Mouse (Mus musculus) thymus, postnatal 25 days (tissue): ENCODE results near the gene Csad.
"Not testable (repeated sequence)": the region's sequence is repeated elsewhere in the genome, so short reads cannot be mapped to it uniquely, and the experiment has no call there.

ENCODE experiments used
- DNase-seq: peaks from one replicate; pipeline ENCODE4 v3.0.0; 2022

Gene Csad

DNA sequence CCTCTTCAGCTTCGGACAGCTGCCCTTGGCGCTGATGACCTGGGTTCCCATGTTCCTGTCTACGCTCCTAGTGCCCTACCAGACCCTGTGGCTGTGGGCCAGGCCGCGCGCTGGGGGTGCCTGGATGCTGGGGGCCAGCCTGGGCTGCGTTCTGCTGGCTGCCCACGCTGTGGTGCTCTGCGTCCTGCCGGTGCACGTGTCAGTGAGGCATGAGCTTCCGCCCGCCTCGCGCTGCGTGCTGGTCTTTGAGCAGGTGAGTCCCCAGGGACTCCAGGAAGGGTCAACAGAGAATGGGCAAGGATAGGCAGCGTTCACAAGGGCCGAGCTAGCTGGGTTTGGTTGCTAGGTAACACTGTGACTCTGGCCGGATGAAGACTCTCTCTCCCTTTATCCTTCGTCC is 47.7 kb downstream of the Csad start:
- no peak for DNase-seq

DNA sequence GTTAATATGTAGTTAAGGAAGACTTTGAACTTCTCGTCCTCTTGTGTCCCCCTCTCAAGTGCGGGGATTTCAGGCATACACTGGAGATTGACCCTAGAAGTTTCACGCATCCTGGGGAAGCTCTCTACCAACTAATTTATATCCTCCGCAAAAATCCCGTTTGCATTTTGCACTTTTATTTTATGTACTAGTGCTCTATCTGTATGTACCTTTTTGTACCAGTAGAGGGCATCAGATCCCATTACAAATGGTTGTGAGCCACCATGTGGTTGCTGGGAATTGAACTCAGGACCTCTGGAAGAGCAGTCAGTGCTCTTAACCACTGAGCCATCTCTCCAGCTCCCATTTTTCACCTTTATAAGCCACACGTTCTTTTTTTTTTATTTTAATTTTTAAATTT is 49.5 kb downstream of the Csad start:
- not testable (repeated sequence) for DNase-seq

DNA sequence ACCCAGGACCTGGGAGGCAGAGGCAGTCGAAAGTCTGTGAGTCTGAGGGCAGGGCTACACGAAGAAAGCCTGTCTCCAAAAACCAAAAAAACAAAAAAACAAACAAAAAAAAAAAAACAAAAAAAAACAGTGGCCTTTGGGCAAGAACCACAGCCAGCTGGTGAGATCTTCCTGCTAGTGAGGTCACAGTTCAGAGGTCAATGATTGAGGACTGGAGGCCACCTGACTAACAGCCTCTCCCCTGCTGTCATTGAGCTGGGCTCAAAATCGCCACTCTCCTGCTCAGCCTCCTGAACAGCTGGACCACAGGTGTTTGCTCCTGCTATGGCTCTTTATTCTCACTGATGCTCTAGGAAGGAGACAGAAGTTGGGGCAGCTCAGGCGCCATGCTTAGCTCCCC is 51.9 kb downstream of the Csad start:
- no peak for DNase-seq

DNA sequence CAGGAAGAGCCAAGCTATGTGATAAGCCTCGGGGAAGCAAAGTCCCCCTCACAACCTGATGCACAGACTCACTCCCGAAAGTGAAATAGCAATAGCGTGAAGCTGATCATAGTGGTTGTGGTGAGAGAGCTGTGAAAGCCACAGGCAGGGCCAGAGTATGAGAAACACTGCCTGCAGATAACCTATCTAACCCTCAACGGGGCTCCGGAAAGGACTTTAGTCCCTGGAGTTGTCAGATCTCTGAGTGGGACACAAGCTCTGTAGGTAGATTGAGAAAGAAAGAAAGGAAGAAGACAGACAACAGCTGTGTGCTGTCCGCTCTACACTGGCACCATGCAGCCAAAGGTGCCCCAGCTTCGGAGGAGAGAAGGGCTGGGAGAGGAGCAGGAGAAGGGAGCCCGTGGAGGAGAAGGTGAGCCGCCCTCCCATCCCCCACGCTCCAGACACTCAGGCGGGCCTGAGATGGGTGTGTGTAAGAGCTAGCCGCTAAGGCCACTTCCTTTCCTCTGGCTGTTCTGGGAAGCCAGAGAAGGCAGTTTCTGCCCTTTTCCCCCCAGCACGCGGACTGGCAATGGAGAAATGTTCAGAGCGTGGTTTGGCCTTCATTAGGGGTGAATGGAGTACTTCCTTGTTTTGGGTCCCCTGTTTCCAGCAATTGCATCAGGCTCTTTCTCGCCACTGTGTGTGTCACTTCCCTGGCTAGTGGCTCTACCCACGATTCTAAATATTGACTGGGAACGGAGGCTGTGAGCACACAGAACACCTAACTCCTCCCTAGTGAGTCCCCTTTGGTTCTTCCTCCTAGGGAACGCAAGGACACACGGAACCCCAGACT is 54.0 kb downstream of the Csad start, which contains the start of gene Soat2:
Gene Soat2, plus strand, starts transcription at position 226 of the 835 bp plus-strand sequence.
- DNase-seq, result peak; percentile 13

DNA sequence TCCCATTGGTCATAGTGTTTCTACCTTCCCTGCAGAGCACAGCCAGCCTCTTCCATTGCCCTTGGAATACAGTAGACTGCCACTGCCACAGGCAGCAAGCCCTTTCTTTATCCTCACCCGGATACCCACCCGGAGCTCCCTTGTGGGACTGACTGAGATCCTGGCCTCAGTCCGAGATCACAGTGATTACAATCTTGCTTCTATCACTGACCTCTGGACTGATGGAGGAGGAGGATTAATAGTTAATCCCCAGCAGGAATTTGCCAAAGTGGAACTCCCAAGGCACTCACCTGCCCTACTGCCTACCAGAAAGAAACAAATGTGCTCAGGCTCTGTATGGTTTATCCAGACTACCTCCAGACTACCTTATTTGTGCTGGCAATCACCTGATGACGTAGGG is 55.0 kb downstream of the Csad start:
- no peak for DNase-seq

DNA sequence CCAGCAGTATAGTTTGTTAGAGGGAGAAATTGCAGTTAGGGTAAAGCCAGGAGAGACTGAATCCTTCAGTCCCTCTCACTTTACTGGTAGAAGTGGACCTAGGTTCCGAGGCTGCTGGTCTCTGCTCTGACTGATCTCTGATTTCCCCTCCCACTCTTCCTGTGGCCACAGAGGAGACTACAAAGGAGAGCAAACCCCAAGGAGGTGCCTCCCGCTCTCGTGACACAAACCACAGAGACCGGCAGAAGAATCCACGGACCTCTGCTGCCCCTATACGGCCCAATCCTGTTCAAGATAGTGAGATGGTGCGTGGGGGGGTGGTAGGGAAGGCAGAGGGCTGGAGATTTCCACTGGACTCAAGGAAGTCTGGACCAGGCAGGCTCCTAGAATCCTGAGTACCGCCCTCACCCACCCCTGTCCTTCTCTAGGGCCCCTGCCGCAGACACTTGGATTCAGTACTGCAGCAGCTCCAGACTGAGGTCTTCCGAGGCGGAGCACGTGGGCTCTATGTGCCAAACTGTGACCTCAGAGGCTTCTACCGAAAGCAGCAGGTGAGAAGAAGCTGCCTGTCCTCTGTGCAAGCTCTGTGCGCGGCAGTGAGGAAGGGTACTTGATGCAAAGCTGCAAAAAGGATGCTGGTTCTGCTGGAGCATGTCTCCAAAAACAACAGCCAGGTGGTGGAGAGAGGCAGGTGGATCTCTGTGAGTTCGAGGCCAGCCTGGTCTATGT is 56.7 kb downstream of the Csad start:
- no peak for DNase-seq

DNA sequence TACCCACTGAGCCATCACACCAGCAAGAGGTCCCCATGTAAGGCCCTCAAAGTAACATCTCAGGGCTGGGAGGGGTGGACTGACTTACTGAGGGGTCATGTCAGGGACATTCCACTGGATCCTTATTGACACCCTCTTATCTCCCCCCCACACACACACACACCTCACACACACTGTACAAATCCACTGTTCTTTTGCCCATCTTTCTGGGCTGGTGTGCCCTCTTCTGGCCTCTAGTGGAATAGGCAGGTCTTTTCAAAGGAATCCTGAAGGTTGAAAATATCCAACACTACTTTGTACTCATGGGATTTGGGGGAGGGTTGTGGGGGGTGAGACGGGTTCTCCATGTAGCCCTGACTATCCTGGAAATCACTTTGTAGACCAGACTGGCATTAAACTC is 57.6 kb downstream of the Csad start:
- DNase-seq, result peak; percentile 32

DNA sequence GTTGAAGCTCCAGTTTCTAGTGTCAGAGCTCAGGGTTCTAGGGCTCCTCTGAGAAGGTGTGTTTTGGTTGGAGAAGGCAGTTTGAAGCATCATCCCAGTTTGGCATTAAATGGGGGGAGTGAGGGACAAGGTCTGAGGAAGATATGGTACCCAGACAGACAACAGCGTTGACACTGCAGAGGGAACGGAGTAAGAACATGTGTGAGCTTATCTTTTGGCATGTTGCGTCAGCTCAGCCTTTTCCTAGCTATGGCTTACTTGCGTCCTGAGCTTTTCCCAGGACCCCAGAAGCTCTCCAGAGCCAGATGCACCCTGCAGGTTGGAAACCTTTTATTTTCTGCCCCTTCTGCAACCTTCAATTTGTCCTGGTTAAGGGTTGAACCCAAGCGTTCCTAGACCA is 58.4 kb downstream of the Csad start:
- DNase-seq, result no peak

DNA sequence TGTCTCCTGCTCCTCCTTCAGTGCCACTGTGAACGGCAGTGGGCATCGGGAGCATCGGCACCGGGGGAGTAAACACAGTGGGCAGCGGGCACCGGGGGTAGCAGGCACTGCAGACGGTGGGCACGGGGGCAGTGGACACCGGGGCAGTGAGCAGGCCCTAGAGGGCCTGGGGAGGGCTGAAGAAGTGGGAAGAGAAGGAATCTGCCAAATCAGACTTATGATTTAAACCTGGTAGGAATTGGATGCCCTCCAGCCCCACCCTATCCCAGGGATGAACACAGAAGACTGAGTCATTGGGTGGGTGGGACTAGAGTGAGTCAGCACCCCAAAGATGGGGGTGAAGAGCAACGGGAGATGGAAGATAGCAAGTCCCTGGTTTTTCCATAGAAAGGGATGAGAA is 59.2 kb downstream of the Csad start:
- DNase-seq, result no peak

DNA sequence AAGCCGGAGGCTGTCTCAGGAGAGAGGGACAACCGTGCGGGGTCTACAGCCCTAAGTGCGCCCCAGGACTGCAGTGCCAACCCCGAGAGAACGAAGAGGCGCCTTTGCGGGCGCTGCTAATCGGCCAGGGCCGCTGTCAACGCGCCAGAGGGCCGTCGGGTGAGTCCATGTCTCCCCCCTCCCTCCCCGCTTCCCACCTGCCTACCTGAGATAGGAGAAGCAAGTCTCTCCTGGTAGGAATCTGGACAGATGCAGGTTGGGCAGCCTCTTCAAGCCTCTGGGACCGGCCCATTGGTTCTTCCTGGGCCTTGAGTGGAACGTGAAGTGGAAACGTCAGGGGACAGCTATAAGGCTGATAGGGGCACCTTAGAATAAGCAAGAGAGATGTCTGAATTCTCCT is 59.8 kb downstream of the Csad start:
- DNase-seq, result no peak

DNA sequence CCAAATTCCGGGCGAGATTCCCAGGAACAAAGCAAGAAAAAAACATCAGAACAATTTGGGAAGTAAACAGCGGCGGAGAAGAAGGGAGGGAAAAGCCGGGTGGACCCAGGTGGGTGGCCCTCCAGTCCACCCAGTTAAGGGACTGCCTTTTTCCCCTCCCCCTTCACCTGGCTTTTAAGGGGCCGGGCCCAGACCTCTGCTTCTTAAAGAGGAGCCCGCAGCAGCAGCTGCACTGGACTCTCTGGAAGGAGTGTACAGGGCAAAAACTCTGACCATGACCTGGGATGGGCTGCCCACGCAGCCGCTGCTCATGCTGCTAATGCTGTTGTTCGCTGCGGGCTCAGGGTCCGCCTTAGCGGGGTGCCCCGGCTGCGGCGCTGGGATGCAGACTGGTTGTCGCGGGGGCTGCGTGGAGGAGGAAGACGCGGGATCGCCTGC is 60.2 kb downstream of the Csad start, which contains the start of gene Igfbp6:
Gene Igfbp6, plus strand, starts transcription at position 89 of the 438 bp plus-strand sequence.
- DNase-seq, result no peak

DNA sequence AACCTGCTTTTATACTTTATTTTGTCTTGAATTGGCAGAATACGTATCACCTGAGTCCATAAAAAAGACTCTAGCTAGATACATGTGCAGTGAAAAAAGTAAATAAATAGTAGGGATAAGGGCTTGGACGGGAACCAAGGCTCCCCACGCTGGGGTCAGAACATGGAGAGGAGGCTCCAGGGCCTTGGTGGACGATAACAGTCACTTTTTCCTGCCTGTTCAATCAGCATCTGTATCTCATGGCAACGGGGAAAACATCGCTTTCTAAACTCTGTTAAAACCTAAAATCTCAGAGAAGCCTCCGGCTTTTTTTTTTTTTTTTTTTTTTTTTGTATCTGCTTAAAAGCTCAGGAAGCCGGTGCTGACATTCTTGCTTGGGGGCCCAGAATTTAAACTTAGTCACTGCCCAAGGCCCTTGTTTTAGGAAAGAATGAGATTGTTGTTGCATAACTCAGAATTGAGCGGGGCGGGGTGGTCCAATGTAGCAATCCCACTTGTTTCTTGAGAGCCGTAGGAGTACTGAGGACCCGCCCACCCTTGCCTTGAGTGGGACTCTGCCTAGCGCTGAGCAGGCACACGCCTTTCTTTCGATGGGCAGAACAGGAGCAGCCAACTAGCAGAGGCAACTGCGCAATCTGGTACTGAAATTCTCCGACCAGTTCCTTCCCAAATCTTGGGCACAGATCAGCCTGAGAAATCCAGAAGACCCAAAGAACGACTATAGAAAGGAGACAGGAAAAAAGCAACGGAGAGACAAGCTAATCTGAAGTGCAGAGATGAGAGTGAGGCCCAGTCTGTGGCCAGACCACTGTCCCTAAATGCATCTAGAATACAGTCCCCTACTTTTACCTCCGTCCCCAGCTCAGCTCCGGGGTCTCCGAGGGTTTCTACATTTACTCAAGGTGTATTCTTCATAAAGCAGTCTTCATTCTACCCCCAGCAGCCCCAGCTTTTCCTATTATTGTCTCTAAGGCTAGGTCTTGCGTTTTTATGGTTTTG is 61.3 kb downstream of the Csad start:
- DNase-seq, result no peak

DNA sequence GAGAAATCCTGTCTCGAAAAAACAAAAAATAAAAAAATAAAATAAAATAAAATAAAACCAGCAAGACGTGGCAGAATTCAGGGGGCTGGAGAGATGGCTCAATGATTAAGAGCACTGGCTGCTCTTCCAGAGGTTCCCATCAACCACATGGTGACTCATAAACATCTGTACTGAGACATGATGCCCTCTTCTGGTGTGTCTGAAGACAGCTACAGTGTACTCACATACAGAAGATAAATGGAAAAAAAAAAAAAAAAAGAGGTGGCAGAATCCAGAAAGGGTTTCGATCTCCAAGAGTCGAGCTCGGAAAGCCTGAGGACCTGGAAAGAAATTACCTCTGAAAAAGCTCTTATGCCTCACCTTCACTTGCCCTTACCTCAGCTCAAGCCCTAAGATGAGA is 63.4 kb downstream of the Csad start:
- no peak for DNase-seq

DNA sequence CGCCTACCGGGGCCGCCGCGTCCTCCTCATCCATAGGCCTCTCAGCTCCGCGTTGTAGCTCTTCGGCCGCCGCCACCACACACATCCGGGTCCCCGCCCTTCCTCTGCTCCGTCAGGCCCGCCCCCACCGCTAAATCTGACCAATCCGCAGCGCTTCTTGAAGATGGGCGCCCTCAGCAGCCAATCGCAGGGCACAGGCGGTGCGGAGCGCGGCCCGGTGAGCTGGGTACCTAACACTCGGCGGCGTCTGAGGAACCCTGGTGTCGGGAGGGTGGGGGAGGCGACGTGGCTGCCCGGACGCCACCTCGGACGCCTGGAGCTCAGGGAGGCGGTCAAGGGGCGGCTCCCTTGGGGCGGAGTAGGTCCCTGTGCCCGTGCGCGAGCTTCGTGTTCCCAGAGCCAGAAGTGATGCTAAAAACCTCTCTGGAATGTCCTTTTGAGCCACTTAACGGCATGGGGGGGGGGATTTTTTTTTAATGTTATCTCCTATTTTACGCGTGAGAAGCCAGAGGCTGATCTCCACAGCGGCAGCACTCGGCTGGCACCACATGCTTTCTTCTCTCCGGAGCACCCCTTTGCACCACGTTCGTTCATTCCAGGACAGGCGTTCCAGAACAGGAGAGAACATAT is 68.3 kb downstream of the Csad start, which contains the start of gene Spryd3:
Gene Spryd3, minus strand, starts transcription at position 106 of the 630 bp plus-strand sequence.
- DNase-seq, result peak; percentile 99

DNA sequence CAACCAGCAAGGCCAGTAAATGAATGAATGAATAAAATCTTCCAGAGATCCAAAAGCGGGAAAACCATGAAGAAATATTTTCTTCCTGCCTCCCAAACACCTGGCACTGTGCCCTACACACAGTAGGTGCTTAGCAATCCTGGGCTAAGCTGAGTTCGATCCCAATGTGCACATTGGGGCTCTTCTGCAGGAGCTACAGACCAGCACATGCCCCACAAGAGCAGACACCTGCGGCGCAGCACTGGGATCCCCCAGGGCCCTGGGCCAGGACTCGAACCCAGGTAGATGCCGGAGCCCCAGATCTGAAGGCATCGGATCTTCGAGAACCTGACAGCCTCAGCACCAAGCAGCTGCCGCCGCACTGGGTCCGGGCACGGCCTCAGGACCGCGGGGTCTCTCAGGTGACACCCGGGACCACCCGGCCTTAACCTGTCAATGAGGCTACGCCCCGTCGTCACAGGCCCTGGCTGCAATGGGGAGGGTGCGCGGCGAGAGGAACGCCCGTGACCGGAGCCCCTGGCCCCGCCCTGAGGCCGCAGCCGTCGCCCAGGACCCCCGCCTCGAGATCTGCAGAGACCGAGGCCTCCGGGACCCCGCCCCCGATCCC is 68.9 kb downstream of the Csad start:
- DNase-seq, result no peak

DNA sequence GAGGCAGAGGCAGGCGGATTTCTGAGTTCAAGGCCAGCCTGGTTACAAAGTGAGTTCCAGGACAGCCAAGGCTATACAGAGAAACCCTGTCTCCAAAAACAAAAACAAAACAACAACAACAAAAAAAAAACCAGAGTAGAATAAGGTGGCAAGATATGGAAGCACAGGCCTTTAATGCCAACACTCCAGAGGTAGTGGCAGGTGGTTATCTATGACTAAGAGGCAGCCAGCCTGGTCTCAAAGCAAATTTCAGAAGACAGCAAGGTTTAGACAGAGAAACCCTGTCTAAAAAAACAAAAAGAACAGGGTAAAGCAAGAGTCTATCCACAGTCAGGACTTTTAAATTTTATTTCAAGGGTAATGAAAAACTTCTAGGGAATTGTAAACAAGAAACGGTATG is 69.8 kb downstream of the Csad start:
- DNase-seq, result no peak

DNA sequence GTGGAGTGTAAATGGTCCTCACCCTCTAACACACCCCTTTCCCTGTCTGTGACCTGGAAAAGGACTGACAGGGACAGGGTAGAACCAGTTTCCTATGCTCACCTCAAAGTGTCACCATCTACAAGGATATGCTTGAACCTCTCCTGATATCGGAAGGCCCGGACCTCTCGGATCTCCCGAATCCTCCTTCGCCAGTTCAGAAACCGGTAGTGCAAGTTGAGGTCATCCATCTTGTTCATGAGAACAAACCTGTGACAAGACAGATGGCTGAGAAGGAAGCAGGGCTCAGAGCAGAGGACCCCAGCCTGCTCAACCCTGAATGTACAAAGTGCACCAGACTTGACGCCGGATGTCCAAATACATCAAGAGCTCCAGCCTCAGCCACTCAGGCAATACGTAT is 71.2 kb downstream of the Csad start:
- no peak for DNase-seq
